Mouse (Mus musculus) limb, embryonic 12.5 days (tissue): ENCODE data around the gene Fsip1. TPM values are rescaled to one million over a fixed set of nuclear protein-coding genes. Genes with fewer than 3 reads are reported as not detected.

Experiments
- ATAC-seq: fragments of 200-750 bp; cut with Nextera tagmentation; 2 replicates; pipeline ENCODE4 v1.8.0; 2017; ENCODE audit warnings: low read depth, moderate TSS enrichment; ENCODE audit not compliant: insufficient number of reproducible peaks, insufficient read depth, low FRiP score, low TSS enrichment
- H3K27ac ChIP-seq: fragments of 300-500 bp; sonication (generic); 2 replicates; pipeline ENCODE4 v1.5.1; 2016; ENCODE audit warnings: mild to moderate bottlenecking, moderate library complexity
- H3K27me3 ChIP-seq: fragments of 300-500 bp; sonication (generic); 2 replicates; pipeline ENCODE4 v1.6.1; 2016; ENCODE audit warnings: mild to moderate bottlenecking, moderate library complexity
- H3K36me3 ChIP-seq: fragments of 300-500 bp; sonication (generic); 2 replicates; pipeline ENCODE4 v1.6.1; 2016; ENCODE audit warnings: mild to moderate bottlenecking, moderate library complexity
- H3K4me1 ChIP-seq: fragments of 300-500 bp; sonication (generic); replicated peaks from 2 replicates; pipeline ENCODE4 v1.6.1; 2016
- H3K4me2 ChIP-seq: fragments of 300-500 bp; sonication (generic); 2 replicates; pipeline ENCODE4 v1.6.1; 2016; ENCODE audit warnings: mild to moderate bottlenecking, moderate library complexity
- H3K4me3 ChIP-seq: fragments of 300-500 bp; sonication (generic); replicated peaks from 2 replicates; pipeline ENCODE4 v1.5.1; 2016; ENCODE audit warnings: mild to moderate bottlenecking
- H3K9ac ChIP-seq: fragments of 300-500 bp; sonication (generic); replicated peaks from 2 replicates; pipeline ENCODE4 v1.6.1; 2016; ENCODE audit warnings: mild to moderate bottlenecking, moderate library complexity
- H3K9me3 ChIP-seq: fragments of 300-500 bp; sonication (generic); 2 replicates; pipeline ENCODE4 v1.6.1; 2016; ENCODE audit warnings: mild to moderate bottlenecking, moderate library complexity
- WGBS: fragments of 180-500 bp; shearing (Covaris S2); methylation state at CpG from one replicate; pipeline ENCODE4 v1.1.7; 2016; 5-methylcytosine and 5-hydroxymethylcytosine counted together
- polyA plus RNA-seq: library from polyadenylated mRNA; unstranded; fragments of >200 nt; fragmentation: Nextera tagmentation; extraction: Ambion mirVana; gene quantifications from 2 replicates; pipeline ENCODE4 v1.2.1, GENCODE M21; 2016

Fsip1 gene
- polyA plus RNA-seq, 1 experiment from 2014 or later, result 0.76 TPM

DNA sequence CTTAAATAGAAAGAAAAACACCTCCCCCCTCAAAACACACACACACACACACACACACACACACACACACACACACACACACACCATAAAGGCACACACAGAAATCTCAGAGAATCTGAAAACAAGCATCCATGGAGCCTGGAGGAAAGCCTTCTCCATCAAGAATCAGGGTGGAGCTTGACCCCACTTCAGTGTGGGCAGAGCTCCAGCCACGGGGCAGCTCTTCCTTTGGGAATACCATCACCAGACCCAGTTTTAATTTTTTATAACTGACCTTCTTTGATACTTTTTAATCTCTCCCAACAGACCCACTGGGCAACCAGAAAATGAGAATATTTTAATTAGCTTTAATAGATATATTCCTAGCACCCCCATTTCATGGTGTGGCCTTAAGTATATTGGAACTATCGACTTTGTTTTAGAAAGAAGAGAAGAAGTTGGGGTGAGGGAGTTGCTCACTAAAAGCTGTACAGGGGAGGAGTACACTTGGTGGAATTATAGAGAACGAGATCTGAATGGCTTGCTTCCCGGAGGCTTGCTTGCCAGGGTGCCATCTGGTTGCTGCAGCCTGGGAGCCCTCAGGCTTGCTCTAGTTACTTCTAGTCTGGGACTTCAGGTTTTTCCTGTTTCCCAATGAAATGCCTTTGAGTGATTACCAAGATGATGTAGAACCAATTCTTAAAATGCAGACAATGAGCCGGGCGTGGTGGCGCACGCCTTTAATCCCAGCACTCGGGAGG lies 31.7 kb upstream of the Fsip1 start:
- H3K27me3 ChIP-seq, result no peaks in the 10 kb centered on the region
- no peaks in the 10 kb centered on the region for H3K36me3 ChIP-seq
- 85% methylated on average over 9 of the region's 9 CpGs for WGBS
- no peak for ATAC-seq
- no peak overlapping the region for H3K9ac ChIP-seq
- H3K27ac ChIP-seq, result no peak overlapping the region
- no peaks in the 10 kb centered on the region for H3K4me1 ChIP-seq
- no peaks in the 10 kb centered on the region for H3K9me3 ChIP-seq
- no peak overlapping the region for H3K4me2 ChIP-seq
- H3K4me3 ChIP-seq, result no peak overlapping the region

- no peaks in the 10 kb centered on the region for H3K4me1 ChIP-seq
- no peaks in the 10 kb centered on the region for H3K9me3 ChIP-seq
- no peak overlapping the region for H3K27ac ChIP-seq
- H3K9ac ChIP-seq, result no peak overlapping the region
- H3K27me3 ChIP-seq, result no peaks in the 10 kb centered on the region
- ATAC-seq, result no peak
- no peak overlapping the region for H3K4me3 ChIP-seq
- WGBS, result 89% methylated on average over 4 of the region's 4 CpGs
- no peak overlapping the region for H3K4me2 ChIP-seq
- H3K36me3 ChIP-seq, result no peaks in the 10 kb centered on the region
Observed at GRCm38 (mm10) chr2:118287678-118288077, 30.9 kb upstream of the Fsip1 start.

DNA sequence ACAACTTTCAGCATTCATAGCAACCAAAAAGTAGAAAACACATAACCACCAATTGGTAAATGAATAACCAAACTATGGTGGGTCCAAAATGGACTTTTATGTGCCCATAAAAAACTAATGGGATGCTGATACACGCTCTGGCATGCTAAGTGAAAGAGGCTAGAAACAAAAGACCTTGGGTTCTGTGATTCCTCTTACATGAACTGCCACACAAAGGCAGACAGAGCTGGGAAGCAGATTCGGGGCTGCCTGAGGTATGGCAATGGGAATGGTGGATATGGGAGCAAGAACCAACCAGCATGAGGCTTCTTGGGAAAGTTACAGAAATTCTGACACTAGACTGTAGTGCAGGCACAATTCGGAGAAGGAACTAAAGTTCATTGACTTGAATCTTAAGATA lies 25.7 kb upstream of the Fsip1 start:
- no peaks in the 10 kb centered on the region for H3K27me3 ChIP-seq
- no peaks in the 10 kb centered on the region for H3K4me1 ChIP-seq
- ATAC-seq, result no peak
- no peak overlapping the region for H3K4me2 ChIP-seq
- no peaks in the 10 kb centered on the region for H3K36me3 ChIP-seq
- no peaks in the 10 kb centered on the region for H3K9me3 ChIP-seq
- H3K27ac ChIP-seq, result no peak overlapping the region
- 67% methylated on average over 3 of the region's 3 CpGs for WGBS
- H3K4me3 ChIP-seq, result no peak overlapping the region
- H3K9ac ChIP-seq, result no peak overlapping the region

DNA sequence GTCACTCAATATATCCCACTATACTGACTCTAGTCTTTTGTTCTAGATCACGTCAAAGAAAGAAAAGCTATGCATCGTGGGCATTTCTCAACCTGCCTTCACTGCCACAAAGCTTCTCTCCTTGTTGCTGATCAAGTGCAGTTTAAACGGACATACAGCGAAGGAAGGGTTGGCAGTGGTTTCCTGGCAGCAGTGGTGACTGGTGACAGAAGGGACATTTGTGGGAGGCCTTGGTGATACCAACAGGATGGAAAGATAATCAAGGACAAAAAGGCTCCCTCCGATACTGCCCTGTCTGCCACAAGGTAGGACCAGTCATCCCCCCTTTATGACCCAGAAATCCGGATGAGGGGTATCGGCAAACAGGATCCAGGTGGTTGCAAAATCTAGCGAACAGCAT lies 21.5 kb upstream of the Fsip1 start:
- Histone ChIP-seq H3K4me1 (no peaks in the 10 kb centered on the region), H3K4me3 (no peak overlapping the region), H3K9ac (no peak overlapping the region), H3K9me3 (no peaks in the 10 kb centered on the region), H3K27ac (no peak overlapping the region), H3K36me3 (no peaks in the 10 kb centered on the region), H3K4me2 (no peak overlapping the region), H3K27me3 (no peaks in the 10 kb centered on the region)
- ATAC-seq, result no peak
- WGBS, result 90% methylated on average over 8 of the region's 8 CpGs

- H3K9me3 ChIP-seq, result no peaks in the 10 kb centered on the region
- no peak overlapping the region for H3K4me3 ChIP-seq
- no peak overlapping the region for H3K27ac ChIP-seq
- H3K4me1 ChIP-seq, result no peaks in the 10 kb centered on the region
- H3K9ac ChIP-seq, result no peak overlapping the region
- no peaks in the 10 kb centered on the region for H3K36me3 ChIP-seq
- ATAC-seq, result no peak
- 90% methylated on average over 10 of the region's 10 CpGs for WGBS
- no peak overlapping the region for H3K4me2 ChIP-seq
- peaks cover 5% of the 10 kb centered on the region; the same call in 1 of the 2 replicates for H3K27me3 ChIP-seq
Observed at GRCm38 (mm10) chr2:118271606-118272005, 14.8 kb upstream of the Fsip1 start.

GRCm38 (mm10) chr2:118270213-118270612 lies 13.4 kb upstream of the Fsip1 start:
- 68% methylated on average over 14 of the region's 14 CpGs for WGBS
- Histone ChIP-seq H3K9ac (no peak overlapping the region), H3K4me3 (no peak overlapping the region), H3K4me1 (no peaks in the 10 kb centered on the region), H3K9me3 (no peaks in the 10 kb centered on the region), H3K27ac (no peak overlapping the region), H3K36me3 (no peaks in the 10 kb centered on the region), H3K27me3 (peaks cover 5% of the 10 kb centered on the region; the same call in 1 of the 2 replicates), H3K4me2 (no peak overlapping the region)
- no peak for ATAC-seq

GRCm38 (mm10) chr2:118263914-118264201 lies 7.1 kb upstream of the Fsip1 start:
- ATAC-seq, result no peak
- Histone ChIP-seq H3K36me3 (no peaks in the 10 kb centered on the region), H3K4me3 (no peak overlapping the region), H3K4me1 (no peaks in the 10 kb centered on the region), H3K27me3 (peaks cover 12% of the 10 kb centered on the region; the same call in 1 of the 2 replicates), H3K9me3 (no peaks in the 10 kb centered on the region), H3K27ac (no peak overlapping the region), H3K9ac (no peak overlapping the region), H3K4me2 (no peak overlapping the region)
- 48% methylated on average over 2 of the region's 2 CpGs for WGBS

DNA sequence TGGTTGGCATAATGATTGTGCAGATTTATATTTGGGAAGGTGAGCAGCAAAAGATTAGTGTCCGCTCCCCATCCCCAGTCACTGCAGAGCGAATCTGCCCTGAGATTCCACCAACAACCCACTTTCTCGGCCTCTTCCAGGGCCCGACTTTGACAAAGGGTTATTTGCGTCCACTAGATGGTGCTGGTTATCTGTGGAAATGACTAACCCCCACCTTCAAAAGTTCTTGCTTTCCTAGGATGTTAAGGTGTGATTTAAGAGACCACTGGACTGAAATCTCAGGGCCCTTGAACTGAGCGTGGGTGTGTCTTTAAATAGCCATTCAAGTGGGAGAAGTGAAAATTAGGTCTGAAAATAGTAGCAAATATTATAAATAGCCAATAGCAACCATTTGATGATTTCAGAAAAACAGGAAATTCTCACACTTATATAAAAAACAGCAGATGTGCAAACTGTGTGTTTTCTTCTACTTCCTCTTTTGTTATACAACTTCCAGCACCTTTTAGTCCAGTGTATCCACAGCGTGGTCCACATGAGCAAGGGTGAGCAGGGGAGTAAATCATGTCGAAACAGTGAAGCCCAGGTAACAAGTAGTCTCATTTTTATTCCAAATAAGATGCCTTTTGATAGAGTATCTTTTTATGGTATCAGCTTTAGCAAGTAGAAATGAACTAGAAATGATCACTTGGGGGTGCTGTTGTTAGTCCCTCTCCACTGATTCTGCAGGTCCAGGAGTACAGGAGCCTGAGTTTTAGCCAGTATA lies 6.6 kb upstream of the Fsip1 start:
- Histone ChIP-seq H3K9ac (no peak overlapping the region), H3K4me2 (no peak overlapping the region), H3K4me1 (no peaks in the 10 kb centered on the region), H3K36me3 (no peaks in the 10 kb centered on the region), H3K9me3 (no peaks in the 10 kb centered on the region), H3K27ac (no peak overlapping the region), H3K27me3 (peaks cover 8% of the 10 kb centered on the region; the same call in 1 of the 2 replicates), H3K4me3 (no peak overlapping the region)
- WGBS, result 20% methylated on average over 8 of the region's 8 CpGs
- ATAC-seq, result no peak

GRCm38 (mm10) chr2:118262673-118263072 lies 5.9 kb upstream of the Fsip1 start:
- H3K27ac ChIP-seq, result no peak overlapping the region
- H3K4me1 ChIP-seq, result no peaks in the 10 kb centered on the region
- no peak overlapping the region for H3K4me2 ChIP-seq
- H3K9ac ChIP-seq, result no peak overlapping the region
- 65% methylated on average over 8 of the region's 8 CpGs for whole genome bisulfite sequencing
- H3K36me3 ChIP-seq, result no peaks in the 10 kb centered on the region
- H3K4me3 ChIP-seq, result no peak overlapping the region
- no peaks in the 10 kb centered on the region for H3K9me3 ChIP-seq
- H3K27me3 ChIP-seq, result peaks cover 6% of the 10 kb centered on the region; the same call in 1 of the 2 replicates
- ATAC-seq, result no peak

DNA sequence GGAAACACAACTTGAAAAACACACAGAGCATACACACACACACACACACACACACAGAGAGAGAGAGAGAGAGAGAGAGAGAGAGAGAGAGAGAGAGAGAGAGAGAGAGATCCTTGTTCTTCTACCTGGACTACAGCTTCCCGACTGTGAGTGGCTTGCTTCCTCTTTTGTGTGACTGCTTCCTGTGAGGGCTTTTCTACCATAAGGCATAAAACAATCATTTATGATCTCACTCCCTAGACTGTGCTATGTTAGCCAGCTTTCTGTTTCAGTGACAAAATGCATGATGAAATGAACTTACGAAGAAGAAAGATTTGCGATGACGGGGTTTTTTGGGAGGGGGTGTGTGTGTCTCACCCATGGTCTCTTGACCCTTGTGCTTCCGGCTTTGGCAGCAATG lies 3.0 kb upstream of the Fsip1 start:
- Histone ChIP-seq H3K36me3 (no peaks in the 10 kb centered on the region), H3K4me3 (no peak overlapping the region), H3K9me3 (no peaks in the 10 kb centered on the region), H3K27me3 (peaks cover 6% of the 10 kb centered on the region; the same call in 1 of the 2 replicates), H3K4me2 (no peak overlapping the region), H3K27ac (no peak overlapping the region), H3K4me1 (peaks cover 4% of the 10 kb centered on the region), H3K9ac (no peak overlapping the region)
- no peak for ATAC-seq
- WGBS, result 81% methylated on average over 5 of the region's 5 CpGs

- ATAC-seq, result no peak
- Histone ChIP-seq H3K36me3 (no peaks in the 10 kb centered on the region), H3K4me3 (peak overlapping the region; percentile 47; the same call in 1 of the 2 replicates), H3K4me1 (peaks cover 4% of the 10 kb centered on the region), H3K9ac (no peak overlapping the region), H3K27ac (no peak overlapping the region), H3K27me3 (peaks cover 9% of the 10 kb centered on the region; the same call in 1 of the 2 replicates), H3K4me2 (peak overlapping the region; percentile 65), H3K9me3 (no peaks in the 10 kb centered on the region)
- 74% methylated on average over 8 of the region's 8 CpGs for WGBS
Observed at GRCm38 (mm10) chr2:118257094-118257493, 328 bp upstream of the Fsip1 start.
